In the genomic region with DNA sequence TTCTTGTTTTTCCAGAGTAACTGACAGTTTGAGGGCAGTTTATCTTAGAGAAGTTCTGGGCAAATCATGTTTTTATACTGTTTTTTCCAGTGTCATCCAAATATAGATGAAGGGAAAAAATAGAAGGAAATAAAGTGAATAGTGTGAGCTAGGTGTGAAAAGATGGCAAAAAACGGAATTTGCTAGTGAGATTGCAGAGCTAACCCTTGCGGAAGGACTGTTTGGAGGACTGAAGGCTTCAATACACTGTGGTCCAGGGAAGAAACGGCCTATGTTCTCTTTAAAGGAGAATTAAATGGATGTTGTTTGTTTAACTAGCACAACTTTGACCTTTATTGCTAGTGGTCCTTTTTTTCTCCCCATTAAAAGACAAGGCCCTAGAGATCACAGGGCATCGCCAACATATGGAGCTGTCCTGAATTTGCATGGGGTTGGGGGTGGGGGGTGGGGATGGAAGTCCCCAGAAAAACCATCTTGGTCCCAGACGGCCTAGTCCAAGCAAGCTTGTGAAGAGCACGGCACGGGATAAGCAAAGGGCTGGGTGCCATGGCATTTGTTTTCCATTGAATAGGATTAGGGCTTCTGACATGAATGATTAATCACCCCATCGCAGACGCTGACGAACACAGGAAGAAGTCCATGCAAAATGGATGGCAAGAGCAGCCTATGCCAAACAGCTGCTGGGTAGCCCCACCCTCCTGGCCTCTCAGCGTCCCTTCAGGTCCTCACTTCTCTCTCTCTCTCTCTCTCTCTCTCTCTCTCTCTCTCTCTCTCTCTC, we compare ENCODE assay signal across 10 mouse cellular contexts.
DNase-seq lines count a peak whose midpoint lies in the region; ATAC-seq lines count a peak whose summit lies in the region.
"Had no signal": no experiment of that assay in that cellular context is flagged by ENCODE, and none has a peak within 500 bp of the region (broad histone marks: within the 10 kb centered on the region; RNA-seq: fewer than 3 reads in every experiment).

No protein-coding gene starts in this region.

- ATAC-seq in hindbrain, embryonic 15.5 days (ENCODE audit: low FRiP score, low read depth), result peak; percentile 94
- peak; percentile 92 for ATAC-seq in midbrain, embryonic 16.5 days
- no peak for ATAC-seq in intestine, embryonic 15.5 days

- H3K36me3 ChIP-seq in embryonic facial prominence, embryonic 10.5 days (replicated peaks), result no peaks in the 10 kb centered on the region
- H3K36me3 ChIP-seq in hindbrain, embryonic 15.5 days, result no peaks in the 10 kb centered on the region
- no peaks in the 10 kb centered on the region for H3K36me3 ChIP-seq in midbrain, embryonic 16.5 days (ENCODE audit: control insufficient read depth, insufficient read depth, low read length)
- H3K36me3 ChIP-seq in intestine, embryonic 15.5 days, result no peaks in the 10 kb centered on the region

- no peaks in the 10 kb centered on the region for H3K9me3 ChIP-seq in embryonic facial prominence, embryonic 10.5 days
- no peaks in the 10 kb centered on the region for H3K9me3 ChIP-seq in hindbrain, embryonic 15.5 days
- H3K9me3 ChIP-seq in midbrain, embryonic 16.5 days (replicated peaks; ENCODE audit: control insufficient read depth, low read length, poor library complexity, severe bottlenecking), result no peaks in the 10 kb centered on the region
- H3K9me3 ChIP-seq in intestine, embryonic 15.5 days, result no peaks in the 10 kb centered on the region

- peak; percentile 65 for DNase-seq in Muller cell, postnatal 12 days (ENCODE audit: inconsistent ontology term)
- peak; percentile 17 for DNase-seq in embryonic facial prominence, embryonic 10.5 days (ENCODE audit: low spot score)
- DNase-seq in spleen, adult 12 weeks (ENCODE audit: low spot score), result no peak
- no peak for DNase-seq in left cerebral cortex, adult 9 months (ENCODE audit: low spot score in 2 of 2)
- DNase-seq: adrenal gland, adult 2 months; lung, postnatal 36 days; thymus, adult 2 months had no signal

- no peaks in the 10 kb centered on the region; the same call in 1 of the 2 replicates for H3K27me3 ChIP-seq in embryonic facial prominence, embryonic 10.5 days (replicated peaks; ENCODE audit: low read depth, poor library complexity, severe bottlenecking)
- no peaks in the 10 kb centered on the region for H3K27me3 ChIP-seq in hindbrain, embryonic 15.5 days
- no peaks in the 10 kb centered on the region for H3K27me3 ChIP-seq in midbrain, embryonic 16.5 days (ENCODE audit: control insufficient read depth, insufficient read depth, low read depth, low read length)
- no peaks in the 10 kb centered on the region for H3K27me3 ChIP-seq in intestine, embryonic 15.5 days (replicated peaks)

- H3K27ac ChIP-seq in embryonic facial prominence, embryonic 10.5 days (replicated peaks), result no peak overlapping the region
- H3K27ac ChIP-seq in hindbrain, embryonic 15.5 days (replicated peaks), result no peak overlapping the region
- H3K27ac ChIP-seq in midbrain, embryonic 16.5 days (ENCODE audit: low read length), result peak overlapping the region; percentile 33; the same call in 1 of the 2 replicates
- H3K27ac ChIP-seq in intestine, embryonic 15.5 days, result no peak overlapping the region

- H3K4me1 ChIP-seq in embryonic facial prominence, embryonic 10.5 days, result peaks cover 11% of the 10 kb centered on the region
- H3K4me1 ChIP-seq in hindbrain, embryonic 15.5 days (replicated peaks), result 0 out of 2 replicates have a peak, but pooled peaks cover 5% of the 10 kb centered on the region
- 0 out of 2 replicates have a peak, but pooled peaks cover 5% of the 10 kb centered on the region for H3K4me1 ChIP-seq in midbrain, embryonic 16.5 days (ENCODE audit: control insufficient read depth, insufficient read depth, low read length)
- no peaks in the 10 kb centered on the region for H3K4me1 ChIP-seq in intestine, embryonic 15.5 days (replicated peaks)

- peak overlapping the region; percentile 21 for H3K4me2 ChIP-seq in hindbrain, embryonic 15.5 days
- peak overlapping the region; percentile 8; the same call in 1 of the 2 replicates for H3K4me2 ChIP-seq in midbrain, embryonic 16.5 days (ENCODE audit: low read length)
- no peak overlapping the region for H3K4me2 ChIP-seq in intestine, embryonic 15.5 days (replicated peaks)

- no peak overlapping the region for H3K4me3 ChIP-seq in embryonic facial prominence, embryonic 10.5 days
- no peak overlapping the region for H3K4me3 ChIP-seq in hindbrain, embryonic 15.5 days
- H3K4me3 ChIP-seq in midbrain, embryonic 16.5 days (ENCODE audit: low read depth, low read length), result no peak overlapping the region
- H3K4me3 ChIP-seq in intestine, embryonic 15.5 days (replicated peaks), result no peak overlapping the region

- H3K9ac ChIP-seq in hindbrain, embryonic 15.5 days, result no peak overlapping the region
- H3K9ac ChIP-seq in midbrain, embryonic 16.5 days (ENCODE audit: low read depth, low read length), result no peak overlapping the region
- no peak overlapping the region for H3K9ac ChIP-seq in intestine, embryonic 15.5 days

- 46% methylated on average over 11 of the region's 11 CpGs for WGBS in embryonic facial prominence, embryonic 10.5 days
- 23% methylated on average over 11 of the region's 11 CpGs for WGBS in hindbrain, embryonic 15.5 days
- WGBS in midbrain, embryonic 16.5 days, result 24% methylated on average over 10 of the region's 11 CpGs
- WGBS in intestine, embryonic 15.5 days, result 31% methylated on average over 11 of the region's 11 CpGs

Comparison
In these comparisons a context has a peak if more than half of its experiments do, and no peak if none do; other contexts are left out.
1. DNase-seq: peak in Muller cell, postnatal 12 days (single experiment) and embryonic facial prominence, embryonic 10.5 days (single experiment); none in spleen, adult 12 weeks (single experiment) and left cerebral cortex, adult 9 months (0 of 2).